Mouse (Mus musculus) 3T3-L1 (cell line): ENCODE measurements at regions not wholly inside any gene's neighbourhood (a gene's known extent, or its start where the extent isn't known, plus 50 kb on each side); places are given as distances from the start of the nearest gene placed in this dataset.
A peak's percentile ranks its signal among the peaks of the same experiment; 100 is the strongest.

Experiments
- DNase-seq: peaks from one replicate; pipeline ENCODE4 v3.0.0-alpha.2; 2015; ENCODE audit warnings: low read depth, low spot score

DNA sequence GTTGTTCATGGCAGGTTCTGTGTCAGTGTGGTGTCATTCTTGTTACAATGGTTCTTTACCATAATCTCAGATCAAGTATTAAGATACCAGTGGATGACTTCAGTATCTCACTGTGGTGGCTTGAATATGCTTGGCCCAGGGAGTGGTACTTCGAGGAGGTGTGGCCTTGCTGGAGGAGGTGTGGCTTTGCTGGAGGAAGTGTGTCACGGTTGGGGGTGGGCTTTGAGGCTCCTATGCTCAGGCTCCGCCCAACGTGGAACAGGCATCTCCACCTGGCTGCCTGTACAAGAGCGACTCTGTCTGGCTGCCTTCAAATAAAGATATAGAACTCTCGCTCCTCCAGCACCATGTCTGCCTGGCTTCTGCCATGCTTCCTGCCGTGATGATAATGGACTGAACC lies 63.6 kb downstream of the Cd2 start:
- DNase-seq, result no peak

- DNase-seq, result no peak
Measured at GRCm38 (mm10) chr3:101219897-101220296, 67.8 kb downstream of the Cd2 start.

- no peak for DNase-seq
Measured at GRCm38 (mm10) chr3:101216711-101217110, 71.0 kb downstream of the Cd2 start.

GRCm38 (mm10) chr3:101213212-101213562 lies 74.6 kb downstream of the Cd2 start:
- DNase-seq, result no peak

- no peak for DNase-seq
Measured at GRCm38 (mm10) chr3:101212403-101213211, 75.1 kb downstream of the Cd2 start.

- peak; percentile 36 for DNase-seq
Measured at GRCm38 (mm10) chr3:101211936-101212335, 75.8 kb downstream of the Cd2 start.

- no peak for DNase-seq
Measured at GRCm38 (mm10) chr3:101209546-101209945, 78.2 kb downstream of the Cd2 start.

DNA sequence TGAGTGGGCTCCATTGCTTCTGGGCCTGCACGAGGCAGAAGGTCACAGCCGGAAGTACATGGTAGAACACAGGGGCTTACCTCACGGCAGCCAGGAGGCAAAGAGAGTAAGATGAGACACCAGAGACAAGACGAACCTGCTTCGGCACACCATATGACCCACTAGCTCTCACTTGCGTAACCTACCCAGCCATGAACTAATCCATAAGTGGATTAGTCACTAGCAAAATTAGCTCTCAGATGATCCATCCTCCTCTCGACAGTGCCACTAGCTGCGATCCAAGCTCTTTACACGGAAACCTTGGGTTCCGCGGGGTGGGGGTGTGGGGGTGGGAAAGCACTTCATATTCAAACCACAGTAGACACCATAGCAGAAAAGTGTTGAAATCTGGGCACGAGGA lies 79.0 kb downstream of the Cd2 start:
- DNase-seq, result no peak

GRCm38 (mm10) chr3:101206172-101206571 lies 81.6 kb downstream of the Cd2 start:
- DNase-seq, result peak; percentile 66

DNA sequence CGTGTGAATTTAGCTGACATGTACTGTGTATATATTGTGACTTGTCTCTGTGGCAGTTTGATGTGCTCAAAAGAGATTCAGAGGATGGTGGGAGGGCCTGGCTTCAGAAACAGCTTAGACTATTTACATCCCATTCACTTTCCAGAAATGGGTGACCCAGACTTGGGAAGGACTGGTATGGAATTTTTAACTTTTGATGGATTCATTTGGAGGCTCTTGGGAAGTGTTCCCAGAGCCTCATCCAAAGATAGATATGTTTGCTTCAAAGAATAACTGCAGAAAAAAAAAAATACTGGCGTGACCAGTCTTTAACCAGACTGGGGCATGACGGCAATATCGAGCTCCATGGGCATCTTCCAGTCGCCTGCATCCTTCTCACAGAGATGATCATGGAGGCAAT lies 84.6 kb upstream of the Ptgfrn start:
- DNase-seq, result no peak

DNA sequence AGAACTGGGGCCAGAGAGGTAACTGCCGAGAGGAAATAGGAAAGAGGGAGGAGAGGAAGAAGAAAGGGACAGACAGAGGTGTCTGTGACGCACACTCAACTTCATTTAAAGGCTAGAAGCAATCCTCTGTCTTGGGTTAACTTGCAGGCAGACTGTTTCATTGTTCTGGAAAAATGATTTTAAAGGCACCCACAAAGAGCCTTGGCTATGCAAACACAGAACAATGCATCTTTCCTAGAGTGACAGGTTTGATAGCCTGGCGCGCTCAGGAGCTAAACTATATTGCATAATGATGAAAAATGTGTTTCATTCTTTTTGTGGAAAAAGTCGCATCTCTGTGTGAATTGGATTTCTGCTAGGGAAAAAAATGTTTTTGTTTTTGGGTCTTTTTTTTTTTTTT lies 84.2 kb upstream of the Ptgfrn start:
- DNase-seq, result no peak

DNA sequence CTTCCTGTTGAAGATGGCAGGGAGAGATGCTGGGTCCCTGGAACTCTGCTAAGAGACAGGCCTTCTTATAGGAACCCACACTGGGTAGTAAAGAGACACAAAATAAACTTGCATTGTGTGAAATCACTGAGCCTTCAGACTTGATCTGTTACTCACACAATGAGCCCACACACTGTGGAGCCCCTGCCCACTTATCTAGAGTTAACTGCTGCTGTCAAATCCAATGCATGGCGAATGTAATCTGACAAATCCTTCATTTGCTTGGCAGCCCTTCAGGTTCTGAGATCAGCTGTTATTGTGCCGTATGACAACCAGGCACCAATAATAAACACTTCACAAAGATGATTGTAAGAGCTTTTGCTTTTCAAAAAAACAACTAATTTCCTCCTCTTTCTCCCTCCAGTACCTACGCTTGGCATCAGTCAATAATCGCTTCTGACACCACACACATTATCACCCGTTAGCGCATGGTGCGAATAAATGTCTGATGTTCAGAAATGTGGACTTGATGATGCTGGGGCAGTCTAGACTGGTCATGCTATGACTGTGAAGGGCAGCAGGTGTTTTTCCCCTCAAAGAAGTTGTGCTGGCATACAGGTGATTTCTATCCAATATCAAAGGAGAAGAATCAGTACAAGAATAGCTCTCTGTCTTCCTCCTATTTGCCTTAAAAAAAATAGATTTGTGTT lies 81.4 kb upstream of the Ptgfrn start:
- no peak for DNase-seq

- no peak for DNase-seq
Measured at GRCm38 (mm10) chr3:101181958-101182357, 71.9 kb upstream of the Ptgfrn start.

DNA sequence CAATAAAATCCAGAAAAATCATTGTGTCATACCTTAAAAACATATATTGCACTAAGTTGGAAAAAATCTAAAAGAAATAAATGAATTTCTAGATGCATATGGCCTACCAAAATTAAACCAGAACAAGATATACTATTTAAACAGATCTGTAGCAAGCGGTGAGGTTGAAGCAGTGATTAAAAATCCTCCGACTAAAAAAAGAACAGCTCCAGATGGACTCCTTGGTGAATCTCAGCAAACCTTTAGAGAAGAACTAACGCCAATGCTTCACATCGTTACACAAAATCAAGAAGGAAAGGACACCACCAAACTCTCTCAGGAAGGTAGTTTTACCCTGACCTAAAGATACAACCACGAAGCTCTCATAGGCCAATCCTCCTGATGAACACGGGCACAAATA lies 63.9 kb upstream of the Ptgfrn start:
- DNase-seq, result no peak

- peak; percentile 10 for DNase-seq
Measured at GRCm38 (mm10) chr3:101170037-101171019, 60.2 kb upstream of the Ptgfrn start.

- no peak for DNase-seq
Measured at GRCm38 (mm10) chr3:101167026-101167425, 56.9 kb upstream of the Ptgfrn start.

DNA sequence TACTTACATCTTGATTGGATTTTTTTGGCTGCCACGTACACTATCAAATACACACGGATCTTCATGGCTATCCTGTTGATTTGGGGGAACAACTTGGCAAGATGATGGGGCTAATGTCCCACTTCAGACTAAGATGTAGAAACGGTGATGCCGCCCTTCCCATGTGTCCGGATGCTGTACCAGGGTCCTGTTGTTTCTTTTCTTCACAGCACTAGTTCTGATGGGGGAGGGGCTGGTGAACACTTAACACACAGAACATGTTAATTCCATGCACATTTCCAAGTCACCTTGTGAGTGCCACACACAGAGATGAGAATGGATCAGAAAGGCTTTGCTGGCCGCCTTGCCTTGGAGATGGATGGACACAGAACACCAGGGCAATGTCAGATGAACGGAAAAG lies 56.5 kb upstream of the Ptgfrn start:
- DNase-seq, result no peak

- DNase-seq, result no peak
Measured at GRCm38 (mm10) chr3:101165261-101165660, 55.2 kb upstream of the Ptgfrn start.

DNA sequence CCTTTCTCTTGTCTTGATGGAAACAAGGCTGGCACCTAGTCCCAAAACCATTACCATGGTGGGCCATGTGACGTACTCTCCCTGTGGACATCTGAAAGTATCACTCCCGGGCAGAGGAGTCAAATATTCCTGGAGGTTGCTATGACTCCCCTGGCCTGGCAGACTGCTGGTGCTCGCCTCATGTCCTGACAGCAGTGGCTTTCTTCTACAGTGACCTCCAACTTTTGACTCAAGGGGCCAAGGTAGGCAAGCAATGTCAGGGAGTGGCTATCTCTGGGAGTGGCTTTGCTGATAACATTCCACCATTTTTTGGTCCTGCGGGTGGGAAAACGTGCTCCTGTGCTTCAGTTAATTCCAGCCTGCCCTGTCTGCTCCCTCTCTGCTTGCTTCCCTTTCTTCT lies 54.7 kb upstream of the Ptgfrn start:
- DNase-seq, result no peak

- no peak for DNase-seq
Measured at GRCm38 (mm10) chr3:101163991-101164434, 53.9 kb upstream of the Ptgfrn start.

- DNase-seq, result peak; percentile 73
Measured at GRCm38 (mm10) chr3:101163160-101163990, 53.3 kb upstream of the Ptgfrn start.
